In the genomic region with DNA sequence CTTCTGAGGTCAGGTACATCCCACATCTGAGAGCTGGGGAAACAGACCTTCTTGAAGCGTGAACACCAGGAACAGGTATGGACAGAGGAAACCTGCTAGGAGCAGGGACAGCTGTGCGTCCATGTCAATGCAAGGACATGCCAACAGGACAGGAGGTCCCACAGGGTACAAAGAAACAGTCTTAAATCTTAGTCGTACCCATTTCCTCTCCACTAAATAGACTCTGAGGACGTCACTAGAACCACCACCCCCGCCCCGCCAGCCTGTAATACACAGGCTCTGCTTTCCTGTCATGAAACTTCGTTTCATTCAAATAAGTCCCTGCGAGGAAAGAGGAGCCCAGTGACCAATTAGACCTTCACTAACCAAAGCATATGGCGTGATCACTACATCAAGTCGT, we compare ENCODE assay signal across 24 mouse cellular contexts. TPM values are rescaled to one million over a fixed set of nuclear protein-coding genes. Genes with fewer than 3 reads are reported as not detected.
A peak's percentile ranks its signal among the peaks of the same experiment; 100 is the strongest.
DNase-seq lines count a peak whose midpoint lies in the region; ATAC-seq and TF ChIP-seq lines count a peak whose summit lies in the region.
"Had no signal": no experiment of that assay in that cellular context is flagged by ENCODE, and none has a peak within 500 bp of the region (broad histone marks: within the 10 kb centered on the region; RNA-seq: fewer than 3 reads in every experiment).

No protein-coding gene starts in this region.

- DNase-seq in CD4-positive, CD25-positive, alpha-beta regulatory T cell, adult 2 months (ENCODE audit: low read depth, low spot score): peak; percentile 54
- DNase-seq in T-cell, adult 2 months (ENCODE audit: low spot score): peak; percentile 28
- peak; percentile 64 for DNase-seq in induced T-regulatory cell, adult 2 months (ENCODE audit: low read depth)
- peak; percentile 57 for DNase-seq in naive thymus-derived CD4-positive, alpha-beta T cell, adult 2 months (ENCODE audit: low read depth)
- no peak for DNase-seq in lung, postnatal 25 days (ENCODE audit: low spot score)
- no peak for DNase-seq in neural tube, embryonic 10.5 days (ENCODE audit: extremely low spot score, low spot score)
- DNase-seq in yolk sac, embryonic 10.5 days (ENCODE audit: low spot score): no peak
- DNase-seq: adrenal gland, adult 8-10 months; adrenal gland, postnatal 14 days; adrenal gland, postnatal 36 days; cerebellum, adult 11-12 months; cerebellum, adult 2 months; cerebellum, adult 9-10 months; cerebellum, postnatal 10 days; cerebellum, postnatal 25 days; forebrain, postnatal 0 days had no signal

- H3K4me1 ChIP-seq in intestine, postnatal 0 days (replicated peaks; ENCODE audit: control insufficient read depth, insufficient read depth, low read length): no peaks in the 10 kb centered on the region

- no peak overlapping the region for H3K4me2 ChIP-seq in intestine, postnatal 0 days (replicated peaks; ENCODE audit: low read depth)
- H3K4me2 ChIP-seq: embryonic facial prominence, embryonic 12.5 days; forebrain, embryonic 13.5 days; forebrain, embryonic 15.5 days had no signal

- H3K4me3 ChIP-seq in intestine, postnatal 0 days (ENCODE audit: low read depth, low read length): no peak overlapping the region
- H3K4me3 ChIP-seq: embryonic facial prominence, embryonic 10.5 days; embryonic facial prominence, embryonic 12.5 days; forebrain, embryonic 13.5 days; forebrain, embryonic 15.5 days had no signal

- no peaks in the 10 kb centered on the region for H3K36me3 ChIP-seq in intestine, postnatal 0 days (ENCODE audit: control insufficient read depth, insufficient read depth)
- H3K36me3 ChIP-seq: embryonic facial prominence, embryonic 12.5 days; forebrain, embryonic 15.5 days had no signal

- no peak overlapping the region for H3K27ac ChIP-seq in intestine, postnatal 0 days (ENCODE audit: low read depth, low read length)
- H3K27ac ChIP-seq: embryonic facial prominence, embryonic 10.5 days; embryonic facial prominence, embryonic 12.5 days; forebrain, embryonic 13.5 days; forebrain, embryonic 15.5 days had no signal

- TF ChIP-seq CTCF in intestine, postnatal 0 days (IDR thresholded peaks at IDR 0.05; ENCODE audit: low read depth): no peak

- H3K9ac ChIP-seq in intestine, postnatal 0 days (ENCODE audit: low read depth, low read length): no peak overlapping the region
- H3K9ac ChIP-seq: embryonic facial prominence, embryonic 12.5 days; forebrain, embryonic 13.5 days; forebrain, embryonic 15.5 days; forebrain, postnatal 0 days had no signal

- no peaks in the 10 kb centered on the region for H3K27me3 ChIP-seq in intestine, postnatal 0 days (replicated peaks; ENCODE audit: control insufficient read depth, insufficient read depth, low read length)
- H3K27me3 ChIP-seq: CH12.LX; embryonic facial prominence, embryonic 12.5 days; forebrain, embryonic 13.5 days; forebrain, embryonic 15.5 days; Patski had no signal

- no peaks in the 10 kb centered on the region for H3K9me3 ChIP-seq in intestine, postnatal 0 days (ENCODE audit: control insufficient read depth)
- H3K9me3 ChIP-seq: embryonic facial prominence, embryonic 10.5 days; embryonic facial prominence, embryonic 12.5 days; forebrain, embryonic 13.5 days; forebrain, embryonic 15.5 days; G1E had no signal

- no peak for ATAC-seq in intestine, postnatal 0 days
- ATAC-seq: forebrain, embryonic 13.5 days; forebrain, embryonic 15.5 days; forebrain, postnatal 0 days; Patski had no signal

- 88% methylated on average over 10 of the region's 10 CpGs for WGBS in intestine, postnatal 0 days

RNA-seq across cellular contexts. Expression of a gene that starts 7.0 kb away (rescaled TPM):
- 11.2 and 11.5 TPM in 2 replicates for polyA plus RNA-seq in intestine, postnatal 0 days (2015; fragmentation: Nextera tagmentation; extraction: Ambion mirVana)

Comparison
In these comparisons a context has a peak if more than half of its experiments do, and no peak if none do; other contexts are left out.
1. DNase-seq: peak in CD4-positive, CD25-positive, alpha-beta regulatory T cell, adult 2 months (single experiment), T-cell, adult 2 months (single experiment), induced T-regulatory cell, adult 2 months (single experiment) and naive thymus-derived CD4-positive, alpha-beta T cell, adult 2 months (single experiment); none in lung, postnatal 25 days (single experiment), neural tube, embryonic 10.5 days (single experiment) and yolk sac, embryonic 10.5 days (single experiment).